Mouse (Mus musculus) heart, adult 2 months (tissue): ENCODE data around the gene Srgap3. TPM values are rescaled to one million over a fixed set of nuclear protein-coding genes. Genes with fewer than 3 reads are reported as not detected.
A peak's percentile ranks its signal among the peaks of the same experiment; 100 is the strongest.

Experiments
- DNase-seq, 2 experiments: peaks; one replicate each; pipeline ENCODE4 v3.0.0; 2021
- H3K27ac ChIP-seq: fragments of 200-600 bp; 2 replicates; pipeline ENCODE4 v1.8.1; 2022
- H3K27me3 ChIP-seq: fragments of 200-500 bp; 2 replicates; pipeline ENCODE4 v1.6.1; 2012; ENCODE audit warnings: mild to moderate bottlenecking, low read length, inconsistent platforms, mixed read lengths; ENCODE audit not compliant: control insufficient read depth, insufficient read depth
- H3K36me3 ChIP-seq: fragments of 200-500 bp; 2 replicates; pipeline ENCODE4 v1.6.1; 2012; ENCODE audit warnings: low read length, inconsistent platforms; ENCODE audit not compliant: control insufficient read depth, insufficient read depth
- H3K4me1 ChIP-seq: fragments of 200-500 bp; 2 replicates; pipeline ENCODE4 v1.6.1; 2011; ENCODE audit warnings: low read length; ENCODE audit not compliant: control insufficient read depth, insufficient read depth
- H3K4me3 ChIP-seq: fragments of 200-600 bp; 2 replicates; pipeline ENCODE4 v1.8.1; 2022
- H3K79me2 ChIP-seq: fragments of 200-500 bp; replicated peaks from 2 replicates; pipeline ENCODE4 v1.6.1; 2012; ENCODE audit warnings: mild to moderate bottlenecking, inconsistent platforms, low read length, moderate library complexity, mixed read lengths; ENCODE audit not compliant: control insufficient read depth, insufficient read depth
- H3K9ac ChIP-seq: fragments of 200-500 bp; 2 replicates; pipeline ENCODE4 v1.6.1; 2012; ENCODE audit warnings: low read depth, mild to moderate bottlenecking, control low read depth, inconsistent platforms, low read length, mixed read lengths
- CTCF ChIP-seq: fragments of 200-600 bp; IDR thresholded peaks from 2 replicates; pipeline ENCODE4 v1.8.1; 2022; ENCODE audit warnings: antibody characterized with exemption, mild to moderate bottlenecking, moderate library complexity
- EP300 ChIP-seq: fragments of 200-500 bp; IDR thresholded peaks from 2 replicates; pipeline ENCODE4 v1.6.1; 2011; ENCODE audit warnings: low read depth, low read length, control low read depth; ENCODE audit not compliant: insufficient read depth
- POLR2A ChIP-seq: fragments of 200-500 bp; IDR thresholded peaks from 2 replicates; pipeline ENCODE4 v1.6.1; 2011; ENCODE audit warnings: mild to moderate bottlenecking, low read depth, low read length, control low read depth; ENCODE audit not compliant: insufficient read depth
- WGBS: fragments of 180-500 bp; shearing (Covaris S2); methylation state at CpG from one replicate; pipeline ENCODE4 v1.1.7; 2018; 5-methylcytosine and 5-hydroxymethylcytosine counted together
- intact Hi-C: fragments of 180-260 bp; cut with DNase I; formaldehyde crosslinking; loops from one replicate; pipeline ENCODE4 v1.15.1; 2025
- polyA plus RNA-seq: library from polyadenylated mRNA; depleted of rRNA; stranded (reverse); fragments of >200 nt; gene quantifications from 2 replicates; pipeline ENCODE4 v1.2.3, GENCODE M21; 2012
- total RNA-seq, 2 experiments: library from RNA; stranded (reverse); gene quantifications; 2 replicates each; pipeline ENCODE4 v1.2.3; 2021

Srgap3 gene
- total and polyA plus RNA-seq, 3 experiments: 0.42 to 1.4 (median 0.61) TPM

- DNase-seq: no peak
- Histone ChIP-seq H3K36me3 (no peaks in the 10 kb centered on the region), H3K79me2 (no peaks in the 10 kb centered on the region), H3K27me3 (no peaks in the 10 kb centered on the region), H3K4me1 (no peaks in the 10 kb centered on the region), H3K4me3 (no peak overlapping the region), H3K27ac (no peak overlapping the region), H3K9ac (no peak overlapping the region)
- no peak for TF ChIP-seq CTCF
- TF ChIP-seq EP300: no peak
- no peak for TF ChIP-seq POLR2A
- intact Hi-C loops: no loop called here
- 92% methylated on average over 10 of the region's 10 CpGs for WGBS
Measured at GRCm38 (mm10) chr6:112731386-112731785, 215.7 kb downstream of the Srgap3 start.

DNA sequence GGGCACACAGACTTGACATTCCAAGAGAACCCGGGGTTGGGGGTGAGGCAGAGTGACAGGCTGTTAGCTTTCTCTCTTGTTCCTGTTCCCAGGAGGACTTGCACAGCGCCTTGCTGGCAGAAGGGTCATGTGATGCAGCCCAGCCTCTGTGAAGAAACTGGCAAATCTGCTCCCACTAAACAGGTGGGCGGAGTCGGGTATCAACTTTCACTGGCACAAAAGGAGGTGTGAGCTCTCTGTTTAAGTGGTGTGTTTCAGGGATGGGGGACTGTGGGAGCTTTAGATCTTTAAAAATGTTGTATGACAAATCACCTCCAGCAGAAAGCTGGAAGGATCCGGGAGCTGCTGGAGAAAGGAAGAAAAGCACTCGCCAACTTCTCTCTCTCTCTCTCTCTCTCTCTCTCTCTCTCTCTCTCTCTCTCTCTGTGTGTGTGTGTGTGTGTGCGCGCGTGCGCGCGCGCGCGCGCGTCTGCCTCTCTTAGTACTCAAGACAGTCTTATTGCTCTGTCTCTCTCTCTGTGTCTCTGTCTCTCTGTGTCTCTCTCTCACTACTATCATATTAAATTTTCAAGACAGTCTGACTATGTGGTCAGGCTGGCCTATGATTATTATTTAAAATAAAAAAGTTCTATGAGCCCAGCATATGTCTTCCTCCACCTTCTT lies 218.2 kb downstream of the Srgap3 start:
- Histone ChIP-seq H3K9ac (no peak overlapping the region), H3K36me3 (no peaks in the 10 kb centered on the region), H3K27me3 (no peaks in the 10 kb centered on the region), H3K27ac (no peak overlapping the region), H3K4me1 (no peaks in the 10 kb centered on the region), H3K79me2 (no peaks in the 10 kb centered on the region), H3K4me3 (no peak overlapping the region)
- TF ChIP-seq CTCF (no peak), POLR2A (no peak), EP300 (no peak)
- DNase-seq: peak; percentile 33 to 71
- intact Hi-C loops: no loop called here
- 7% methylated on average over 17 of the region's 17 CpGs for WGBS

- no peak overlapping the region for H3K9ac ChIP-seq
- no peaks in the 10 kb centered on the region for H3K79me2 ChIP-seq
- H3K27ac ChIP-seq: no peak overlapping the region
- intact Hi-C loops: no loop called here
- no peak overlapping the region for H3K4me3 ChIP-seq
- no peaks in the 10 kb centered on the region for H3K27me3 ChIP-seq
- no peaks in the 10 kb centered on the region for H3K36me3 ChIP-seq
- 76% methylated on average over 4 of the region's 4 CpGs for WGBS
- no peak for TF ChIP-seq POLR2A
- TF ChIP-seq CTCF: no peak
- no peak for TF ChIP-seq EP300
- DNase-seq: no peak
- H3K4me1 ChIP-seq: no peaks in the 10 kb centered on the region
Measured at GRCm38 (mm10) chr6:112725468-112725867, 221.6 kb downstream of the Srgap3 start.

DNA sequence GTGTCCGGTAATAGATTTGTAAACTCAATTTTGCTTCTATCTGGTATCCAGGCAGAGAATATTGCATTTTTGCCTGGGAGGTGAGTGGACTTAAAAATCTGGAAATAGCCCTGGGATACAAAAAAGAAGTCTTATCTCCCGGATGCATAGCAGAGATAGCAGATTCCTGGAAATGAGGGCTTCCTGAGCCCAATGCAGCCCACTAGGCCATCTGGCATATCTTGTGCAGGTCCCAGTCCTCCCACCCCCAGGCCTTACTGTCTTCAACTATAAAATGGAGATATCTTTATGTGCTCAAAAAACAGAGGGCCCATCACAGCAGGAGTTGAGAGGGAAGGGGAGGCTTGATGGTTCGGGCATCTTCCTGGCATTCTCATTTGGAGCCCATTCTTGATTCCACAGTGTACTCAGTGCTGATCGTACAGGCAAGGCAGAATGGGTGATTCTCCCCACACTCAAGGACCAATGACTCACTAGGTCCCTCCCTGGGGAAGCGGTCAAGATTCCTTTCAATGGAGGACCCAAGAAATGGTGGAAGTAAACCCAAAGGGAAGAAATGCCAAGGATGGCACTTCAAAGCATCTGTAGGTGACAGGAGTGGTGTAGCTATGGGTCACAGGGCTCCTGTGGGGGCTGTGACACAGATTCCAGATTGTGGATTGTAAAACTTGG lies 226.5 kb downstream of the Srgap3 start:
- Histone ChIP-seq H3K4me1 (peaks cover 1% of the 10 kb centered on the region; the same call in 1 of the 2 replicates), H3K79me2 (no peaks in the 10 kb centered on the region), H3K27ac (no peak overlapping the region), H3K4me3 (no peak overlapping the region), H3K27me3 (no peaks in the 10 kb centered on the region), H3K36me3 (no peaks in the 10 kb centered on the region), H3K9ac (no peak overlapping the region)
- WGBS: 45% methylated on average over 5 of the region's 5 CpGs
- intact Hi-C loops: no loop called here
- TF ChIP-seq EP300: no peak
- no peak for TF ChIP-seq POLR2A
- no peak for TF ChIP-seq CTCF
- DNase-seq: no peak

- WGBS: 84% methylated on average over 1 of the region's 1 CpGs
- Histone ChIP-seq H3K4me1 (peaks cover 1% of the 10 kb centered on the region; the same call in 1 of the 2 replicates), H3K9ac (no peak overlapping the region), H3K27me3 (no peaks in the 10 kb centered on the region), H3K79me2 (no peaks in the 10 kb centered on the region), H3K36me3 (no peaks in the 10 kb centered on the region), H3K27ac (no peak overlapping the region), H3K4me3 (no peak overlapping the region)
- TF ChIP-seq CTCF: no peak
- TF ChIP-seq POLR2A: no peak
- no peak for TF ChIP-seq EP300
- DNase-seq: no peak
- intact Hi-C loops: loop anchor here (10.0 kb wide), 1 partner anchor 65 kb away; no protein-coding TSS in a partner anchor
Measured at GRCm38 (mm10) chr6:112719983-112720382, 227.1 kb downstream of the Srgap3 start.

DNA sequence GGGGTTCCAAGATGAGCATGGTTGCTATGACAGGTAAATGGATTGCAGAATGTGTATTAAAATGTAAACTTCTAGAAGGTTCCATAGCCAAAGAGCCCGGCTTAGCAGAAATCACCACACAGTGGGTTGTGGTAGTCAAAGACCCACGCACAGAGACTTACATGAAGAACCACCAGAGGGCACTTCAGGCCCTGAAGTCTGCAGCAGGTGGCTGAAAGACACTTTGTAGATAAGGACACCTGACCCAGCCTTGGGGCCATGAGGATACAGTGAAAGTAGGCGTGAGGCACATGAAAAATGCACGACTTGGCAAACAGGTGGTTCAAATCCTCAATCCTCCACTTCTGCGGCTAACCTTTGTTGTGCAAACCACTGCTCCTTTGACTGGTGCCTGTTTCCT lies 229.9 kb downstream of the Srgap3 start:
- Histone ChIP-seq H3K9ac (no peak overlapping the region), H3K27me3 (no peaks in the 10 kb centered on the region), H3K4me3 (no peak overlapping the region), H3K27ac (no peak overlapping the region), H3K4me1 (peaks cover 1% of the 10 kb centered on the region; the same call in 1 of the 2 replicates), H3K79me2 (no peaks in the 10 kb centered on the region), H3K36me3 (no peaks in the 10 kb centered on the region)
- intact Hi-C loops: loop anchor here (10.0 kb wide), 1 partner anchor 68 kb away; no protein-coding TSS in a partner anchor
- peak in 1 of 2 experiments; percentile 14 for DNase-seq
- 49% methylated on average over 5 of the region's 5 CpGs for WGBS
- TF ChIP-seq CTCF: peak; percentile 75
- no peak for TF ChIP-seq EP300
- no peak for TF ChIP-seq POLR2A
